Comparison of ENCODE assay signal across 17 mouse cellular contexts in genomic region chr11:60444007-60444406, GRCm38 (mm10). TPM values are rescaled to one million over a fixed set of nuclear protein-coding genes. Genes with fewer than 3 reads are reported as not detected.
"Had no signal": no experiment of that assay in that cellular context is flagged by ENCODE, and none has a peak within 500 bp of the region (broad histone marks: within the 10 kb centered on the region; RNA-seq: fewer than 3 reads in every experiment).

No protein-coding gene starts in this region.

- ATAC-seq: lung, postnatal 0 days; midbrain, embryonic 16.5 days had no signal

- H3K9ac ChIP-seq: lung, embryonic 15.5 days; midbrain, embryonic 12.5 days; neural tube, embryonic 12.5 days; stomach, embryonic 15.5 days had no signal

- H3K4me3 ChIP-seq: lung, embryonic 15.5 days; midbrain, embryonic 10.5 days; midbrain, embryonic 12.5 days; myocyte; neural tube, embryonic 12.5 days; stomach, embryonic 15.5 days had no signal

- H3K27me3 ChIP-seq: lung, embryonic 15.5 days; midbrain, embryonic 12.5 days; neural tube, embryonic 12.5 days; stomach, embryonic 15.5 days had no signal

- DNase-seq: lung, adult 2 months; lung, postnatal 14 days; lung, postnatal 36 days; midbrain, embryonic 14.5 days; right cerebral cortex, postnatal 14 days; thymus, adult 2 months; thymus, postnatal 25 days; thymus, postnatal 4 days had no signal

- H3K9me3 ChIP-seq: lung, embryonic 15.5 days; midbrain, embryonic 10.5 days; midbrain, embryonic 12.5 days; neural tube, embryonic 12.5 days; stomach, embryonic 15.5 days had no signal

- H3K4me2 ChIP-seq: lung, embryonic 15.5 days; midbrain, embryonic 12.5 days; neural tube, embryonic 12.5 days; stomach, embryonic 15.5 days had no signal

- H3K27ac ChIP-seq: lung, embryonic 15.5 days; midbrain, embryonic 10.5 days; midbrain, embryonic 12.5 days; neural tube, embryonic 12.5 days; stomach, embryonic 15.5 days; stomach, postnatal 0 days had no signal

- H3K4me1 ChIP-seq: lung, embryonic 15.5 days; midbrain, embryonic 10.5 days; midbrain, embryonic 12.5 days; neural tube, embryonic 12.5 days; stomach, embryonic 15.5 days had no signal

RNA-seq across cellular contexts. Expression of gene Myo15, which starts 25.1 kb away (rescaled TPM):
- polyA plus RNA-seq: midbrain, embryonic 14.5 days; myocyte had no signal
